Mouse (Mus musculus) cortical plate, adult 2 months (tissue): Measurements from ENCODE around the gene Clip3.
A peak's percentile ranks its signal among the peaks of the same experiment; 100 is the strongest.

Experiments used
- CTCF ChIP-seq: fragments of 200-500 bp; IDR thresholded peaks from 2 replicates; pipeline ENCODE4 v1.5.1; 2011; ENCODE audit warnings: mild to moderate bottlenecking, control low read depth, low read length; ENCODE audit not compliant: insufficient read depth; ENCODE audit errors: extremely low read depth
- POLR2A ChIP-seq: fragments of 200-500 bp; IDR thresholded peaks from 2 replicates; pipeline ENCODE4 v1.6.1; 2011; ENCODE audit warnings: mild to moderate bottlenecking, low read length, control low read depth; ENCODE audit not compliant: insufficient read depth; ENCODE audit errors: extremely low read depth

DNA sequence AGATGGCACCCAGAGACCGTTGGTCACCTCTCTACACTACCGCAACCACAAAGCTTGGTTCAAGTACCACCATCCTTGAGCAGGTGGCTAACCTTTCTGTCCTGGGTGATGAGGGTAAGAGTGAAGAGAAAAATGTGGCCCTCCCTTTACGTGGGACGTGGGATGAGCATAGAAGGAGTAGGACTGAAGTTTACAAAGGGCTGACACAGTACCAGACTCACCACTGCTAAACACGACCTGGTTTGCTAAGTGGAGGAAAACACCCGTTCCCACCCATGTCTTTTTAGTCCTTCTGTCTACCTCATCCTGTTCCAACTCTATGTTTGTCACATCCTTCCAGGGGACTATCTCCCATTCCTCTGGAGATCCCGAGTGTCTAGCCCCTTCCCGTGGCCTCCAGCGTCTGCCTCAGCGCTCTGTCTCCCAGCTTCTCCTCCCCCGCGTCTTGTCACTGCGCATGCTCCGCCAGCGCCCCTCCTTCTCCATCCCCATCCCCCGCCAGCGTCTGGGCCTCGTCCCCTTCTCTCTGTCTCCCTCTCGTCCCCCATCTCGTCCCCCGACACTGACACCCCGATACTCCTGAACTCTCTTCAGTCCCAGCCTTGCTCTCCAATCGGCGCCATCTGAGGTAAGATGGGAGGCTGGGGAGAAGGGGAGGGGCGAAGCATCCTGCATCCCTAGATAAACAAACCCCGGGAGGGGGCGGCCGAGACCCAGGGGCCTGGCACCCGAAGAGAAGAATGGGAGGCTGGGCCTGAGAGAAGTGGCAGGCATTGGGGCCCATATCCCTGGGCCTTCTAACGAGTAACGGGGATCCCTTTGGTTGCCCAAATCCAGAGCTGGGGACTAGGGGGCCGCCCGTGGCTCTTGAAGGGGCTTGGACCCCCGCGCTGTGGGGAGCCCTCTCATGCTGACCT is at the start of gene Clip3:
- TF ChIP-seq POLR2A (peak; percentile 99), CTCF (no peak)
